9 mouse cellular contexts compared by ENCODE assay signal in the genomic region with DNA sequence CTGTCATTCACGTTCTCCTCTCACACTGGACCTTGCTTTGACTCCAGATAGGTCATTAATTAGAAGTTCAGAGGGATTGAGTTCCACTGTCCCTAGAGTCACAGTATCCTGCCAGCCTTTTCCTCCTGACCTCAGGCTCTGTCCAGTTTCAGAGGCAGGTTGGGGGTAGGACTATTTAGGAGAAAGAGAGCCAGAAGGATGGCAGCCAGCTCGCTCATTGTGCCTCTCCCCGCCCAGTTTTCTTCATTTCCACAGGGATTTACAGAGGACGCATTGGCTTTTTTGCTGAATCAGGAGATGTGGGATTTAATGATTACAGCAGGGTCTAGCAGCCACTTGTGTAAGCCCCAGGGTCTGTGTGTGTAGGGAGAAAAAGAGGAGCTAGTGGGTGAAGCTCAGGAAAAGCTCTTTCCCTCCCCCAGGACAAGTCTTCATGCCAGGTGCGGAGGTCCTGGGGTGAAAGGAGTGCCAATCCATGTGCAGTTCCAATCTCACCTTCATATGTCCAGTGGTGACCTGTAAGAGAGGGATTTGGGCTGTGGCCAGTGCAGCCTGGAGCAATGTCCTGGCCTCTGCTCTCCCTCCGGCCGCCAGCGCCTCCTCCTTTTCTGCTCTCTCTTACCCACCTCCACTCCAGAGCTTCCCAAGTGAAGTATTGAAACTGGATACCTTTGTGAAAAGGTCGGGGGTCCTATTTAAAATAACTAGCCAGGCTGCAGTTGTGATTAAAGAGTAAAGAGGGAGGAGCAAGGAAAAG. TPM values are rescaled to one million over a fixed set of nuclear protein-coding genes. Genes with fewer than 3 reads are reported as not detected.
DNase-seq lines count a peak whose midpoint lies in the region; ATAC-seq lines count a peak whose summit lies in the region.
"Had no signal": no experiment of that assay in that cellular context is flagged by ENCODE, and none has a peak within 500 bp of the region (broad histone marks: within the 10 kb centered on the region; RNA-seq: fewer than 3 reads in every experiment).

No protein-coding gene starts in this region.

- peak overlapping the region; percentile 6; the same call in 1 of the 2 replicates for H3K9ac ChIP-seq in neural tube, embryonic 13.5 days
- no peak overlapping the region; the same call in 1 of the 2 replicates for H3K9ac ChIP-seq in kidney, embryonic 15.5 days

- ATAC-seq in neural tube, embryonic 13.5 days (ENCODE audit: low read depth): no peak
- ATAC-seq in kidney, embryonic 15.5 days (replicated peaks; ENCODE audit: low FRiP score): no peak

- no peaks in the 10 kb centered on the region for H3K9me3 ChIP-seq in neural tube, embryonic 13.5 days
- H3K9me3 ChIP-seq in kidney, embryonic 15.5 days (replicated peaks): no peaks in the 10 kb centered on the region

- no peak overlapping the region for H3K4me2 ChIP-seq in neural tube, embryonic 13.5 days
- peak overlapping the region; percentile 76 for H3K4me2 ChIP-seq in kidney, embryonic 15.5 days

- H3K36me3 ChIP-seq in neural tube, embryonic 13.5 days: peaks cover 7% of the 10 kb centered on the region; the same call in 1 of the 2 replicates
- peaks cover 12% of the 10 kb centered on the region; the same call in 1 of the 2 replicates for H3K36me3 ChIP-seq in kidney, embryonic 15.5 days

- 69% methylated on average over 9 of the region's 9 CpGs for WGBS in neural tube, embryonic 13.5 days
- 35% methylated on average over 9 of the region's 9 CpGs for WGBS in kidney, embryonic 15.5 days

- H3K4me3 ChIP-seq in neural tube, embryonic 13.5 days: no peak overlapping the region
- no peak overlapping the region for H3K4me3 ChIP-seq in kidney, embryonic 15.5 days (replicated peaks)

- peaks cover 32% of the 10 kb centered on the region for H3K4me1 ChIP-seq in neural tube, embryonic 13.5 days (replicated peaks)
- peaks cover 71% of the 10 kb centered on the region for H3K4me1 ChIP-seq in kidney, embryonic 15.5 days

- no peak overlapping the region for H3K27ac ChIP-seq in neural tube, embryonic 13.5 days (replicated peaks)
- peak overlapping the region; percentile 65 for H3K27ac ChIP-seq in kidney, embryonic 15.5 days

- H3K27me3 ChIP-seq in neural tube, embryonic 13.5 days: peaks cover 18% of the 10 kb centered on the region
- H3K27me3 ChIP-seq in kidney, embryonic 15.5 days: peaks cover 12% of the 10 kb centered on the region; the same call in 1 of the 2 replicates

- DNase-seq in adrenal gland, postnatal 14 days: peak; percentile 64
- DNase-seq in adrenal gland, adult 8-10 months: no peak
- no peak for DNase-seq in neural tube, embryonic 10.5 days (ENCODE audit: extremely low spot score, low spot score)
- DNase-seq in right cerebral cortex, adult 2 months (ENCODE audit: low spot score in 2 of 2): no peak
- DNase-seq in ovary, postnatal 36 days (ENCODE audit: low spot score): no peak
- no peak for DNase-seq in thymus, postnatal 25 days

RNA-seq across cellular contexts. Expression of gene Car14, which starts 2.7 kb away (rescaled TPM):
- total RNA-seq in adrenal gland, postnatal 14 days (2021): 20.1 and 20.3 TPM in 2 replicates
- total RNA-seq in adrenal gland, adult 8-10 months (2022): 1 to 10 TPM in 1 of 4 experiments, under 1 TPM in 2, not detected in 1; 0.22 to 2.4 (median 0.55) TPM
- 1.4 and 2.7 TPM in 2 replicates for polyA plus RNA-seq in neural tube, embryonic 13.5 days (2015; fragmentation: Nextera tagmentation; extraction: Ambion mirVana)
- 17.3 and 22.5 TPM in 2 replicates for polyA plus RNA-seq in kidney, embryonic 15.5 days (2015; fragmentation: Nextera tagmentation; extraction: Ambion mirVana)
- total RNA-seq: neutrophil, adult 5-6 weeks had no signal

RNA-seq across cellular contexts. Expression of gene Aph1a, which starts 8.0 kb away (rescaled TPM):
- total RNA-seq in adrenal gland, postnatal 14 days (2021): 165 and 175 TPM in 2 replicates
- total RNA-seq in adrenal gland, adult 8-10 months (2022): 100 to 1,000 TPM; 114 to 155 (median 121) TPM
- polyA plus RNA-seq in neural tube, embryonic 13.5 days (2015; fragmentation: Nextera tagmentation; extraction: Ambion mirVana): 27.3 and 33.3 TPM in 2 replicates
- 37.4 and 40.8 TPM in 2 replicates for polyA plus RNA-seq in kidney, embryonic 15.5 days (2015; fragmentation: Nextera tagmentation; extraction: Ambion mirVana)

RNA-seq across cellular contexts. Expression of gene BC028528, which starts 10.0 kb away (rescaled TPM):
- total RNA-seq in adrenal gland, postnatal 14 days (2021): 21.1 and 32.7 TPM in 2 replicates
- total RNA-seq in adrenal gland, adult 8-10 months (2022): 10 to 100 TPM in 1 of 4 experiments, 1 to 10 TPM in 3; 8.0 to 10.5 (median 8.8) TPM
- 21.9 and 24.1 TPM in 2 replicates for polyA plus RNA-seq in neural tube, embryonic 13.5 days (2015; fragmentation: Nextera tagmentation; extraction: Ambion mirVana)
- 38.0 and 42.3 TPM in 2 replicates for polyA plus RNA-seq in kidney, embryonic 15.5 days (2015; fragmentation: Nextera tagmentation; extraction: Ambion mirVana)

RNA-seq across cellular contexts. Expression of gene Ciart, which starts 19.7 kb away (rescaled TPM):
- total RNA-seq in adrenal gland, postnatal 14 days (2021): 2.6 and 3.9 TPM in 2 replicates
- 10 to 100 TPM in 1 of 4 experiments, 1 to 10 TPM in 3; 3.6 to 12.3 (median 5.9) TPM for total RNA-seq in adrenal gland, adult 8-10 months (2022)
- polyA plus RNA-seq in neural tube, embryonic 13.5 days (2015; fragmentation: Nextera tagmentation; extraction: Ambion mirVana): 3.9 and 5.1 TPM in 2 replicates
- polyA plus RNA-seq in kidney, embryonic 15.5 days (2015; fragmentation: Nextera tagmentation; extraction: Ambion mirVana): 5.9 and 6.6 TPM in 2 replicates

RNA-seq across cellular contexts. Expression of gene Anp32e, which starts 27.3 kb away (rescaled TPM):
- 94.6 and 102 TPM in 2 replicates for total RNA-seq in adrenal gland, postnatal 14 days (2021)
- total RNA-seq in adrenal gland, adult 8-10 months (2022): 10 to 100 TPM; 83.8 to 94.0 (median 88.4) TPM
- polyA plus RNA-seq in neural tube, embryonic 13.5 days (2015; fragmentation: Nextera tagmentation; extraction: Ambion mirVana): 150 and 161 TPM in 2 replicates
- 247 and 264 TPM in 2 replicates for polyA plus RNA-seq in kidney, embryonic 15.5 days (2015; fragmentation: Nextera tagmentation; extraction: Ambion mirVana)
